Mouse (Mus musculus) cerebellum, adult 2 months (tissue): ENCODE results near the gene Itih3. TPM values are rescaled to one million over a fixed set of nuclear protein-coding genes. Genes with fewer than 3 reads are reported as not detected.

ENCODE experiments used
- DNase-seq, 2 experiments: peaks; one replicate each; pipeline ENCODE4 v3.0.0; 2021
- H3K27ac ChIP-seq: fragments of 200-500 bp; 2 replicates; pipeline ENCODE4 v1.5.1; 2012; ENCODE audit warnings: low read length, control low read depth, inconsistent platforms; ENCODE audit not compliant: insufficient read depth
- H3K27me3 ChIP-seq: fragments of 200-500 bp; 2 replicates; pipeline ENCODE4 v1.6.1; 2012; ENCODE audit warnings: inconsistent platforms, mild to moderate bottlenecking, low read length, moderate library complexity; ENCODE audit not compliant: control insufficient read depth, insufficient read depth
- H3K4me1 ChIP-seq: fragments of 200-500 bp; 2 replicates; pipeline ENCODE4 v1.6.1; 2011; ENCODE audit warnings: low read length; ENCODE audit not compliant: control insufficient read depth, insufficient read depth
- H3K4me3 ChIP-seq: fragments of 200-500 bp; replicated peaks from 2 replicates; pipeline ENCODE3; 2011; ENCODE audit warnings: mild to moderate bottlenecking, low read depth, low read length, control low read depth; ENCODE audit not compliant: insufficient read depth
- CTCF ChIP-seq: fragments of 200-500 bp; IDR thresholded peaks from 2 replicates; pipeline ENCODE4 v1.5.1; 2011; ENCODE audit warnings: low read depth, mild to moderate bottlenecking, control low read depth, low read length, moderate library complexity, borderline replicate concordance; ENCODE audit not compliant: insufficient read depth
- POLR2A ChIP-seq: fragments of 200-500 bp; IDR thresholded peaks from 2 replicates; pipeline ENCODE4 v1.6.1; 2011; ENCODE audit warnings: low read length, control low read depth, borderline replicate concordance; ENCODE audit not compliant: insufficient read depth
- WGBS: fragments of 180-500 bp; shearing (Covaris S2); methylation state at CpG from one replicate; pipeline ENCODE4 v1.1.7; 2018; 5-methylcytosine and 5-hydroxymethylcytosine counted together
- polyA plus RNA-seq: library from polyadenylated mRNA; depleted of rRNA; stranded (reverse); fragments of >200 nt; gene quantifications from 2 replicates; pipeline ENCODE4 v1.2.3, GENCODE M21; 2012

Gene Itih3
- polyA plus RNA-seq, 1 experiment, result 76.7 TPM

DNA sequence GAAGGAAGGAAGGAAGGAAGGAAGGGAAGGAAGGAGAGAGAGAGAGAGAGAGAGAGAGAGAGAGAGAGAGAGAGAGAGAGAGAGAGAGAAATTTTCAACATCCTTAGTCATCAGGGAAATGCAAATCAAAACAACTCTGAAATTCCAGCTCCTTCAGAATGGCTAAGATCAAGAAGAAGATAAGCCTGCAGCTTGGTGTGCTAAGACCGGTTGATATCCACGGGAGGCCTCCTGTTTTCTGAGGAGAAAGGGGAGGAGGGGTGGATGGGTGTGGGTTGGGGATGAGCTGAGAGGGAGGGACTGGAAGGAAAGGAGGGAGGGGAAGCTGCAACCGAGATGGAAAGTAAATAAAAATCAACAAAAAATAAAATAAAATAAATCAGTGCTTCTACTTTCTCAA lies 38.3 kb downstream of the Itih3 start:
- Histone ChIP-seq H3K27me3 (no peaks in the 10 kb centered on the region), H3K4me1 (peaks cover 17% of the 10 kb centered on the region), H3K4me3 (no peak overlapping the region), H3K27ac (no peak overlapping the region)
- TF ChIP-seq CTCF, result no peak
- no peak for TF ChIP-seq POLR2A
- no peak for DNase-seq
- 22% methylated on average over 3 of the region's 3 CpGs for WGBS

DNA sequence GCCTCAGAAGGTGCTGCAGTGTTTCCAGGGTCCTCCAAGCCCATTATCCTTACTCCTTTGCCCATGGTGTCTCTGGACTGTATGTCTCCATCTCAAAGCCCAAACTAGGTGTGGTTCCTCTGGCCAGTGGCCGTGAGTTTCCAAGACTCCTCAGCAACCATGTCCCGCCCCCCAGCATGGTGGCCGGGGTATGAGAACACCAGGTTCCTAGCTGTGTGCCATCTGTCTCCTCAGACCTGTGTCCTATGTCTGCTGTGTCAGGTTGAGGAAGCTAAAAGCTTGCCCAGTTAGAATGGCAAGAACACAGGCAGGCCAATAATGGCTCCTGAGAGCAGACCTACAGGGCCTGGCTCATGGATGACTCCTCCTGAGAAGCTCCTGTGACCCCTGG lies 41.8 kb downstream of the Itih3 start:
- TF ChIP-seq CTCF (no peak), POLR2A (no peak)
- Histone ChIP-seq H3K4me1 (peaks cover 19% of the 10 kb centered on the region), H3K4me3 (no peak overlapping the region), H3K27ac (peak overlapping the region; percentile 19; the same call in 1 of the 2 replicates), H3K27me3 (no peaks in the 10 kb centered on the region)
- DNase-seq, result peak; percentile 41 to 58
- WGBS, result 20% methylated on average over 3 of the region's 3 CpGs

DNA sequence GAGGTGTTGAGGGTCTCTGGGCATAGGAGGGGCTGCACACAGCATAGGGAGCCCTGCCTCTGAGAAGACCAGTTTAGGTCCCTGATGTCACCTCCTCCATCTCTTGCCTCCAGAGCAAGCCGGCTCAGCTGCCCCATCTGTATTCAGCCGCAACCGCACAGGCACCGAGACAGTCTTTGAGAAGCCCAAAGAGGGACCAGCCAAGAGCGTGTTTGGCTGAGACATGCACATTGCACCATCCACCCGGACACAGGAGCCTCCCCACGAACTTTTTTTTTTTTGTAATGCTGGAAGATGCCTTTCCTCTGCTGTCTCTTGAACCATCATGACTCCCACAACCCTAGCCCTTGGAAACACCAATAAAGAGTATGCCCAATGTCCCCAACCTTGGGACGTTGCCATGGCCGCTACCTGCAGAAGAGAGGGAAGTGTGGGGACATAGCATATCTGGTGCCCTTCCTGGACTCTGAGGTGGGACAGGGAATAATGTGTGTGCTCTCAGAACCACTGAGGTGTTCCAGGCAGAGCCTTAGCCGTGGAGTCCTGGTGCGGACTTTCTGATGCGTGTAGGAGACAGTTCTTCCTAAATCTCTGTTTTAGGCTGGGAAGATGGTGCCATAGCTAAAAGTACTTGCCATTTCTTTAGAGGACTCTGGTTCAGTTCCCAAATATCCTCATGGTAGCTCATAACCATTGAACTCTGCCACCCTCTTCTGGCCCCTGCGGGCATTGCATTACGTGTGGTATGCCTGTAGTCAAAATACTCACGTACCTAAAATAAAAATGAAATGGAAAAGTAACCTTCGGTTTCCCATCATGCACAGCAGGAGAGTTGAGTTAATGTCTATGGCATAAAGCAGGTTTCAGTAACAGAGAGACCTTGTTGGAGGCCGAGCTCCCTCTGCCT lies 42.5 kb downstream of the Itih3 start:
- peaks cover 19% of the 10 kb centered on the region for H3K4me1 ChIP-seq
- peak; percentile 53 to 67 for DNase-seq
- TF ChIP-seq POLR2A (no peak), CTCF (peak; percentile 58)
- H3K4me3 ChIP-seq, result no peak overlapping the region
- H3K27ac ChIP-seq, result 0 out of 2 replicates have a peak overlapping the region, but pooled peaks have one; percentile 19
- 81% methylated on average over 17 of the region's 17 CpGs for WGBS
- H3K27me3 ChIP-seq, result no peaks in the 10 kb centered on the region

DNA sequence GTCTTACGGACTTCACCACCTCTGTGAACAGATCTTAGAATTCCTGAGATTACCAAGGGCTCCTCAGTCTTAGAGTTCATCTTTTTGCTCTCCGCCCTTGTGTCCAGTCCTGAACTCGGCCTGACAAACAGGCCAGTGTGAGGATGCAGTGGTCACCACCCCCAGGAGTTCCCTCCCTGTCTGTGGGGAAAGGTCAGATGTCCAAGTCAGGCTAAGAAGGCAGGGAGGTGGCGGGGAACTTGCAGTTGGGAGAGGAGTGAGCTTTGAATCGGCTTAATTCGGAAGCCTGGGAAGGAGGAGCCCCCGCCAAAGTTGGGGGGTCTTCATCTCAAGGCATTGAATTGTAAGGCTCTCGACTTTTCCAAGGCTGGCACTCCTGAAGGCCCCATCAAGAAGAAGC lies 43.3 kb downstream of the Itih3 start:
- 83% methylated on average over 8 of the region's 8 CpGs for WGBS
- H3K4me3 ChIP-seq, result no peak overlapping the region

DNA sequence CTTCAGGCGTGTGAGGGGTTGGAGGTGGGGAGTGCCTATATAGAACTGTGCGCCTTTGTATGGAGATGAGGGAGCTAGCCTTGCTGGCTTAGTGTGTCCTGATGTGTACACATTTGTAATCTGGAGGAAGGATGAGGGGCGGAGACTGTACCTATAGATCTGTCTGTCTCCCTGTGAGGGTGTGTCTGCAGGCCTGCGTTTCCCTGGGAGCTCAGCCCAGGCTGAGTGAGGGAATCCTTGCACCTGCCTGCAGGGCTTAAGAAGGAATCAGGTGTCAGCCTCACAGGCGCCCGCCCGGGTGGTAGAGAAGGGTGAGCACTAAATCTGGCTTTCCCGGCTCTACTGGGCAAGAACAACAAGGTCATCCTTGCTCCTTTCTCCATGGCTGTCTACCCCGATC lies 43.8 kb downstream of the Itih3 start:
- Histone ChIP-seq H3K4me3 (no peak overlapping the region), H3K27me3 (no peaks in the 10 kb centered on the region), H3K4me1 (peaks cover 19% of the 10 kb centered on the region), H3K27ac (no peak overlapping the region)
- DNase-seq, result no peak
- WGBS, result 80% methylated on average over 9 of the region's 9 CpGs
- TF ChIP-seq CTCF (no peak), POLR2A (no peak)

More for the DNA sequence above, 43.3 kb downstream of the Itih3 start:
- no peak for DNase-seq
- Histone ChIP-seq H3K27ac (no peak overlapping the region), H3K4me1 (peaks cover 19% of the 10 kb centered on the region), H3K27me3 (no peaks in the 10 kb centered on the region)
- TF ChIP-seq CTCF (no peak), POLR2A (no peak)

DNA sequence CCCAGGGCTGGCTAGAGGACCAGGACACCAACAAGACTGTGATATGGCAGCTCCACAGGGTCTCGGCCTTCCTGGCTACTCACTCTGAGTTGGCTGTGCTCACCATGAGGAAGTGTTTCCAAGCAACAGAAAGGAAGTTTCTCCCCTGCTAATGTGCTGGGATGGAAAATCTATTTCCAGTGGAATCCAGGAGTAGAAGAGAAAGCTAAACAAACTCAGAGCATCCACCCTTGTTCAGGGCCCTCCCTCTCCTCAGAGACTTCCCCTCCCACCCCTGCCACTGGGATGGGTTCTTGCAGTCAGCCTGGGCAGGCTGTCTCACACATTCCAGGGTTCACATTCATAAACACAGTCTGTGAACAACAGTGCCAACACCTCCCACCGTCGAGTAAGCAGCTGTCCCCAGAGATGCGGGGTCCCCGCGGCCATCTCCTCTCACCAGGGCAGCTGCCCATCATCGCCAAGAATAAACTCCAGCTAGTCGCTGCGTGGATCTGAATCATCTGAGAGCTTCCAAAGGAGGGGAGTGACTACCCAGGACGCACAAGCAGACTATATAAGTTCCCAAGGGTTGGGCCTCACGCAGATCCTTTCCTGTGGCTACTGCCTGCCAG lies 44.5 kb downstream of the Itih3 start, which contains the start of gene Mustn1:
Gene Mustn1, plus strand, starts transcription at position 243 of the 614 bp plus-strand sequence.
- H3K27ac ChIP-seq, result no peak within 1 kb of the TSS
- WGBS, result 17% methylated on average over 11 of the region's 11 CpGs
- H3K27me3 ChIP-seq, result no peaks in the 10 kb centered on the region
- H3K4me3 ChIP-seq, result no peak within 1 kb of the TSS
- peaks cover 19% of the 10 kb centered on the region for H3K4me1 ChIP-seq
- TF ChIP-seq POLR2A (no peak), CTCF (no peak)
- no peak for DNase-seq

DNA sequence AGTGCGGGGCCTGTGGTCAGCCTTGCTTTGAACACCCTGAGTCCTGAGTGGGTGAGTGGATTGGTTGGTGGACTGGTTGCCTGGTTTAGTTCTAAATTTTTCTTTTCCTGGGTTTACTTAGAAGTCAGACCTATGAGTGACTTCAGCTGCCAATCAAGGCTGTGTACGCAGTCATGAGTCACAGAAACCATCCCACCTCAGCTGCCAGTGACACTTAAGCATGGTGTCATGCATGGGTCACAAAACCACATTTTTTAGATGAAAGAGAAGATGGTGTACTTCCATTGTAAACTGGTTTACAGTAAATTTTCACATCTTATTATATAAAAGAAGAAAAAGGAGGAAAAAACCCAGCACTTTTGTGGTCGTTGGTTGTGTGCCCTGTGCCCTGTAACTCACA lies 45.7 kb downstream of the Itih3 start:
- Histone ChIP-seq H3K4me3 (no peak overlapping the region), H3K4me1 (peaks cover 19% of the 10 kb centered on the region), H3K27me3 (no peaks in the 10 kb centered on the region), H3K27ac (no peak overlapping the region)
- DNase-seq, result no peak
- 94% methylated on average over 3 of the region's 3 CpGs for WGBS
- no peak for TF ChIP-seq CTCF
- no peak for TF ChIP-seq POLR2A

DNA sequence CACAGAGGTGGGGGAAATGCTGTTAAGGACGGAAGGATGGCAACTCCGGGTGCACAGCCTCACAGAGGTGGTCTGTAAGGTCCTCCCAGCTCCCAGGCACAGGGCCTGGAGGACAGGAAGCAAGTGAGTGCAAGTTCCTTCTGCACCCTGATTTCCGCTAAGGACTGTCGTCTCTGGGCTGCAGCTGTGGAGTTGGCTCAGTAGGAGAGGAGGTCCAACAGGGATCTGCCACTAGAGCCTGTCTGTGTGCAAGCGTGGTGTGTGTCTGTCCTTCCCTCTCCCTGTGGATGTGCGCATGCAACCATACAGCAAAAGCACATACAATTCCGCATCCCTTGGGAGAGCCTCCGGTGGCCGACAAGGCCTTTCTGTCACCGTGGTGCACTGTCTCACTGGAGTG lies 47.1 kb downstream of the Itih3 start:
- H3K4me1 ChIP-seq, result peaks cover 10% of the 10 kb centered on the region
- no peak overlapping the region for H3K27ac ChIP-seq
- TF ChIP-seq CTCF (no peak), POLR2A (no peak)
- H3K4me3 ChIP-seq, result no peak overlapping the region
- DNase-seq, result no peak
- no peaks in the 10 kb centered on the region for H3K27me3 ChIP-seq
- WGBS, result 87% methylated on average over 10 of the region's 10 CpGs

DNA sequence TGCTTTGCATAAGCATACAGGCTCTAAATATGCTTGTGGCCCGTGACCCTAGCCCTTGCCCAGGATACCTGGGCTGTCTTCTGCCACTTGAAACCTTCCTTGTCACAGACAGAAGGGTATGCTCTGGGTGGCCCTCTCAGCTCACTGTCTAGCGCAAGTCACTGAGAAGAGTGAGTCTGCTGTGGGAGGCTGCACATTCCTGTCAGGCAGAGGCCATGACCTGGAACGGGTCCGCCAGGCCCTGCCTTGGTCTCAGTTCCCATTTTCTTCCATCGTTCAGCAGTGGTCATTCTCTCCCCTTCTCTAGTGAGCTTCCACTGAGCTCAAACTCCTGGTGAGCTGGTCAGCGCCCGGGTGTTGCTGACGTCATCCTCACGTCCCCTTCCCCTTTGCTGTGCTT lies 47.6 kb downstream of the Itih3 start:
- TF ChIP-seq CTCF, result no peak
- TF ChIP-seq POLR2A, result no peak
- DNase-seq, result no peak
- Histone ChIP-seq H3K27ac (no peak overlapping the region), H3K27me3 (no peaks in the 10 kb centered on the region), H3K4me1 (peaks cover 9% of the 10 kb centered on the region), H3K4me3 (no peak overlapping the region)
- 82% methylated on average over 9 of the region's 9 CpGs for WGBS
